Mouse (Mus musculus): ENCODE measurements around the gene Cpsf6. TPM values are rescaled to one million over a fixed set of nuclear protein-coding genes. Genes with fewer than 3 reads are reported as not detected.
A peak's percentile ranks its signal among the peaks of the same experiment; 100 is the strongest.
"Not testable (repeated sequence)": the region's sequence is repeated elsewhere in the genome, so short reads cannot be mapped to it uniquely, and the experiment has no call there.

Gene Cpsf6
- polyA plus RNA-seq, 1 experiment from 2014 or later, result 140 TPM

- no peak overlapping the region for H3K27ac ChIP-seq (ENCODE audit: low read length)
- WGBS, result 62% methylated on average over 18 of the region's 18 CpGs
- no peak overlapping the region for H3K4me2 ChIP-seq (ENCODE audit: low read length)
These were observed 16.7 kb upstream of the Cpsf6 start for GRCm38 (mm10) chr10:117396386-117397048.

GRCm38 (mm10) chr10:117395801-117396200 is 16.0 kb upstream of the Cpsf6 start:
- WGBS, result 88% methylated on average over 2 of the region's 2 CpGs
- H3K9ac ChIP-seq (ENCODE audit: low read depth, low read length), result no peak overlapping the region
- H3K4me2 ChIP-seq (ENCODE audit: low read length), result no peak overlapping the region
- no peaks in the 10 kb centered on the region for H3K36me3 ChIP-seq (ENCODE audit: control insufficient read depth, insufficient read depth, low read length)
- peaks cover 5% of the 10 kb centered on the region; the same call in 1 of the 2 replicates for H3K4me1 ChIP-seq (ENCODE audit: control insufficient read depth, insufficient read depth, low read length)
- H3K9me3 ChIP-seq (replicated peaks; ENCODE audit: control insufficient read depth, low read length, poor library complexity, severe bottlenecking), result no peaks in the 10 kb centered on the region
- H3K4me3 ChIP-seq (ENCODE audit: low read depth, low read length), result no peak overlapping the region
- no peaks in the 10 kb centered on the region for H3K27me3 ChIP-seq (ENCODE audit: control insufficient read depth, insufficient read depth, low read depth, low read length)
- no peak overlapping the region for H3K27ac ChIP-seq (ENCODE audit: low read length)
- ATAC-seq, result no peak

More at GRCm38 (mm10) chr10:117396386-117397048, 16.7 kb upstream of the Cpsf6 start:
- H3K4me1 ChIP-seq (ENCODE audit: control insufficient read depth, insufficient read depth, low read length), result peaks cover 5% of the 10 kb centered on the region; the same call in 1 of the 2 replicates
- no peaks in the 10 kb centered on the region for H3K27me3 ChIP-seq (ENCODE audit: control insufficient read depth, insufficient read depth, low read depth, low read length)
- ATAC-seq, result no peak
- no peak overlapping the region for H3K9ac ChIP-seq (ENCODE audit: low read depth, low read length)
- H3K4me3 ChIP-seq (ENCODE audit: low read depth, low read length), result no peak overlapping the region
- H3K9me3 ChIP-seq (replicated peaks; ENCODE audit: control insufficient read depth, low read length, poor library complexity, severe bottlenecking), result no peaks in the 10 kb centered on the region
- no peaks in the 10 kb centered on the region for H3K36me3 ChIP-seq (ENCODE audit: control insufficient read depth, insufficient read depth, low read length)

GRCm38 (mm10) chr10:117394738-117395550 is 15.1 kb upstream of the Cpsf6 start:
- ATAC-seq, result no peak
- Histone ChIP-seq H3K9ac (ENCODE audit: low read depth, low read length) (no peak overlapping the region), H3K4me1 (ENCODE audit: control insufficient read depth, insufficient read depth, low read length) (peaks cover 5% of the 10 kb centered on the region; the same call in 1 of the 2 replicates), H3K27ac (ENCODE audit: low read length) (no peak overlapping the region), H3K4me2 (ENCODE audit: low read length) (no peak overlapping the region), H3K9me3 (replicated peaks; ENCODE audit: control insufficient read depth, low read length, poor library complexity, severe bottlenecking) (no peaks in the 10 kb centered on the region), H3K36me3 (ENCODE audit: control insufficient read depth, insufficient read depth, low read length) (no peaks in the 10 kb centered on the region), H3K4me3 (ENCODE audit: low read depth, low read length) (no peak overlapping the region), H3K27me3 (ENCODE audit: control insufficient read depth, insufficient read depth, low read depth, low read length) (no peaks in the 10 kb centered on the region)
- WGBS, result 83% methylated on average over 3 of the region's 3 CpGs

- no peak overlapping the region for H3K9ac ChIP-seq (ENCODE audit: low read depth, low read length)
- H3K4me3 ChIP-seq (ENCODE audit: low read depth, low read length), result 0 out of 2 replicates have a peak overlapping the region, but pooled peaks have one; percentile 29
- peak overlapping the region; percentile 59 for H3K4me2 ChIP-seq (ENCODE audit: low read length)
- no peak for ATAC-seq
- H3K36me3 ChIP-seq (ENCODE audit: control insufficient read depth, insufficient read depth, low read length), result no peaks in the 10 kb centered on the region
- no peak overlapping the region for H3K27ac ChIP-seq (ENCODE audit: low read length)
- peaks cover 5% of the 10 kb centered on the region; the same call in 1 of the 2 replicates for H3K4me1 ChIP-seq (ENCODE audit: control insufficient read depth, insufficient read depth, low read length)
- H3K27me3 ChIP-seq (ENCODE audit: control insufficient read depth, insufficient read depth, low read depth, low read length), result no peaks in the 10 kb centered on the region
- WGBS, result 51% methylated on average over 11 of the region's 11 CpGs
- H3K9me3 ChIP-seq (replicated peaks; ENCODE audit: control insufficient read depth, low read length, poor library complexity, severe bottlenecking), result no peaks in the 10 kb centered on the region
These were observed 14.1 kb upstream of the Cpsf6 start for GRCm38 (mm10) chr10:117393891-117394395.

GRCm38 (mm10) chr10:117393196-117393890 is 13.5 kb upstream of the Cpsf6 start:
- H3K27ac ChIP-seq (ENCODE audit: low read length), result no peak overlapping the region
- H3K9ac ChIP-seq (ENCODE audit: low read depth, low read length), result no peak overlapping the region
- H3K4me1 ChIP-seq (ENCODE audit: control insufficient read depth, insufficient read depth, low read length), result peaks cover 5% of the 10 kb centered on the region; the same call in 1 of the 2 replicates
- ATAC-seq, result no peak
- WGBS, result 3% methylated on average over 24 of the region's 27 CpGs
- no peaks in the 10 kb centered on the region for H3K27me3 ChIP-seq (ENCODE audit: control insufficient read depth, insufficient read depth, low read depth, low read length)
- H3K4me3 ChIP-seq (ENCODE audit: low read depth, low read length), result peak overlapping the region; percentile 29
- H3K4me2 ChIP-seq (ENCODE audit: low read length), result peak overlapping the region; percentile 59
- H3K9me3 ChIP-seq (replicated peaks; ENCODE audit: control insufficient read depth, low read length, poor library complexity, severe bottlenecking), result no peaks in the 10 kb centered on the region
- no peaks in the 10 kb centered on the region for H3K36me3 ChIP-seq (ENCODE audit: control insufficient read depth, insufficient read depth, low read length)

GRCm38 (mm10) chr10:117392832-117393195 is 13.0 kb upstream of the Cpsf6 start:
- no peak for ATAC-seq
- H3K27me3 ChIP-seq (ENCODE audit: control insufficient read depth, insufficient read depth, low read depth, low read length), result no peaks in the 10 kb centered on the region
- no peak overlapping the region for H3K9ac ChIP-seq (ENCODE audit: low read depth, low read length)
- H3K27ac ChIP-seq (ENCODE audit: low read length), result no peak overlapping the region
- no peaks in the 10 kb centered on the region for H3K36me3 ChIP-seq (ENCODE audit: control insufficient read depth, insufficient read depth, low read length)
- WGBS, result 15% methylated on average over 5 of the region's 6 CpGs
- H3K4me2 ChIP-seq (ENCODE audit: low read length), result peak overlapping the region; percentile 59
- H3K4me1 ChIP-seq (ENCODE audit: control insufficient read depth, insufficient read depth, low read length), result peaks cover 5% of the 10 kb centered on the region; the same call in 1 of the 2 replicates
- H3K4me3 ChIP-seq (ENCODE audit: low read depth, low read length), result no peak overlapping the region
- H3K9me3 ChIP-seq (replicated peaks; ENCODE audit: control insufficient read depth, low read length, poor library complexity, severe bottlenecking), result no peaks in the 10 kb centered on the region

GRCm38 (mm10) chr10:117392397-117392796 is 12.6 kb upstream of the Cpsf6 start:
- H3K27me3 ChIP-seq (ENCODE audit: control insufficient read depth, insufficient read depth, low read depth, low read length); H3K4me1 ChIP-seq (ENCODE audit: control insufficient read depth, insufficient read depth, low read length); H3K4me2 ChIP-seq (ENCODE audit: low read length); H3K4me3 ChIP-seq (ENCODE audit: low read depth, low read length); H3K9me3 ChIP-seq (replicated peaks; ENCODE audit: control insufficient read depth, low read length, poor library complexity, severe bottlenecking); H3K36me3 ChIP-seq (ENCODE audit: control insufficient read depth, insufficient read depth, low read length); H3K27ac ChIP-seq (ENCODE audit: low read length); H3K9ac ChIP-seq (ENCODE audit: low read depth, low read length); ATAC-seq: not testable (repeated sequence)
- 92% methylated on average over 1 of the region's 1 CpGs for WGBS

- 91% methylated on average over 2 of the region's 2 CpGs for WGBS
- no peaks in the 10 kb centered on the region for H3K27me3 ChIP-seq (ENCODE audit: control insufficient read depth, insufficient read depth, low read depth, low read length)
- H3K27ac ChIP-seq (ENCODE audit: low read length), result no peak overlapping the region
These were observed 12.0 kb upstream of the Cpsf6 start for GRCm38 (mm10) chr10:117391801-117392200.

More at GRCm38 (mm10) chr10:117391801-117392200, 12.0 kb upstream of the Cpsf6 start:
- no peak overlapping the region for H3K4me3 ChIP-seq (ENCODE audit: low read depth, low read length)
- no peak overlapping the region for H3K9ac ChIP-seq (ENCODE audit: low read depth, low read length)
- H3K9me3 ChIP-seq (replicated peaks; ENCODE audit: control insufficient read depth, low read length, poor library complexity, severe bottlenecking), result no peaks in the 10 kb centered on the region
- H3K4me2 ChIP-seq (ENCODE audit: low read length), result no peak overlapping the region
- no peak for ATAC-seq
- H3K4me1 ChIP-seq (ENCODE audit: control insufficient read depth, insufficient read depth, low read length), result peaks cover 5% of the 10 kb centered on the region; the same call in 1 of the 2 replicates
- H3K36me3 ChIP-seq (ENCODE audit: control insufficient read depth, insufficient read depth, low read length), result no peaks in the 10 kb centered on the region
